Mouse (Mus musculus) spleen, adult 2 months (tissue): ENCODE data around the gene Ubtf.

Experiments used
- CTCF ChIP-seq: fragments of 200-500 bp; IDR thresholded peaks from 2 replicates; pipeline ENCODE4 v1.5.1; 2011; ENCODE audit warnings: mild to moderate bottlenecking, inconsistent platforms; ENCODE audit not compliant: insufficient read depth, insufficient read length, insufficient replicate concordance; ENCODE audit errors: extremely low read depth
- POLR2A ChIP-seq: fragments of 200-500 bp; IDR thresholded peaks from 2 replicates; pipeline ENCODE4 v1.6.1; 2011; ENCODE audit warnings: low read depth, low read length, inconsistent platforms

GRCm38 (mm10) chr11:102347683-102348082, 28.1 kb upstream of the Ubtf start:
- TF ChIP-seq POLR2A (no peak), CTCF (no peak)
